Mouse (Mus musculus): ENCODE data around the gene Olfr54.
A peak's percentile ranks its signal among the peaks of the same experiment; 100 is the strongest.
"Not testable (repeated sequence)": the region's sequence is repeated elsewhere in the genome, so short reads cannot be mapped to it uniquely, and the experiment has no call there.

The Olfr54 gene

GRCm38 (mm10) chr11:51013936-51014335 is at the start of gene Olfr54:
Gene Olfr54, plus strand, starts transcription at chr11:51014236.
- no peak for DNase-seq

GRCm38 (mm10) chr11:50964886-50965285 is 49.1 kb upstream of the Olfr54 start:
- no peak for DNase-seq

GRCm38 (mm10) chr11:50966230-50966629 is 47.8 kb upstream of the Olfr54 start, which contains the start of gene Olfr1378:
Gene Olfr1378, plus strand, starts transcription at chr11:50966530.
- no peak for DNase-seq

- no peak for DNase-seq
Measured at GRCm38 (mm10) chr11:50977216-50977615, 36.8 kb upstream of the Olfr54 start.

- no peak for DNase-seq
Measured at GRCm38 (mm10) chr11:50981667-50982066, 32.4 kb upstream of the Olfr54 start, which contains the start of gene Olfr1377. Gene Olfr1377, plus strand, starts transcription at chr11:50981967.

- no peak for DNase-seq
Measured at GRCm38 (mm10) chr11:51003296-51003695, 10.7 kb upstream of the Olfr54 start, which contains the start of gene Olfr51. Gene Olfr51, plus strand, starts transcription at chr11:51003596.

- no peak for DNase-seq
Measured at GRCm38 (mm10) chr11:51011821-51012220, 2.2 kb upstream of the Olfr54 start.

GRCm38 (mm10) chr11:51016341-51016740 is 2.3 kb downstream of the Olfr54 start:
- no peak for DNase-seq

GRCm38 (mm10) chr11:51026811-51027210 is 12.8 kb downstream of the Olfr54 start:
- DNase-seq = not testable (repeated sequence)

GRCm38 (mm10) chr11:51029381-51029780 is 15.3 kb downstream of the Olfr54 start:
- DNase-seq = not testable (repeated sequence)

GRCm38 (mm10) chr11:51030225-51030624 is 16.2 kb downstream of the Olfr54 start:
- no peak for DNase-seq

GRCm38 (mm10) chr11:51032851-51033250 is 18.8 kb downstream of the Olfr54 start:
- DNase-seq = no peak

GRCm38 (mm10) chr11:51034141-51034540 is 20.1 kb downstream of the Olfr54 start:
- DNase-seq = not testable (repeated sequence)

- no peak for DNase-seq
Measured at GRCm38 (mm10) chr11:51035951-51036350, 21.9 kb downstream of the Olfr54 start.

GRCm38 (mm10) chr11:51044776-51045175 is 30.7 kb downstream of the Olfr54 start:
- DNase-seq = not testable (repeated sequence)

GRCm38 (mm10) chr11:51047809-51048208 is 33.8 kb downstream of the Olfr54 start, which contains the start of gene Olfr1375:
Gene Olfr1375, plus strand, starts transcription at chr11:51048109.
- DNase-seq = not testable (repeated sequence)

GRCm38 (mm10) chr11:51051678-51052077 is 37.6 kb downstream of the Olfr54 start:
- no peak for DNase-seq

GRCm38 (mm10) chr11:51053230-51053629 is 39.2 kb downstream of the Olfr54 start:
- no peak for DNase-seq

- peak; percentile 83 for DNase-seq
Measured at GRCm38 (mm10) chr11:51059151-51059571, 45.1 kb downstream of the Olfr54 start, which contains the start of gene Zfp354a. Gene Zfp354a, plus strand, starts transcription at chr11:51059257.

- no peak for DNase-seq
Measured at GRCm38 (mm10) chr11:51059640-51060039, 45.6 kb downstream of the Olfr54 start.

GRCm38 (mm10) chr11:51060981-51061380 is 46.9 kb downstream of the Olfr54 start:
- no peak for DNase-seq

GRCm38 (mm10) chr11:51063276-51063675 is 49.2 kb downstream of the Olfr54 start:
- no peak for DNase-seq

- DNase-seq = no peak
Measured at GRCm38 (mm10) chr11:51063841-51064240, 49.8 kb downstream of the Olfr54 start.
